Mouse (Mus musculus): ENCODE data around the gene Cnppd1.

- TF ChIP-seq CTCF (IDR thresholded peaks at IDR 0.05; ENCODE audit: insufficient read depth, low read length) (no peak; the same call in 1 of the 2 replicates), POLR2A (IDR thresholded peaks at IDR 0.05; ENCODE audit: borderline replicate concordance, extremely low read depth, low read depth, low read length) (peak; percentile 95)
These were observed at the start of gene Cnppd1, which contains the start of gene Retreg2 for GRCm38 (mm10) chr1:75142301-75143261.
